Mouse (Mus musculus) embryo, embryonic 11 days (tissue): Measurements from ENCODE around the gene Gulp1.

Experiments used
- DNase-seq: peaks from one replicate; pipeline ENCODE4 v3.0.0-alpha.2; 2015

Gene Gulp1

DNA sequence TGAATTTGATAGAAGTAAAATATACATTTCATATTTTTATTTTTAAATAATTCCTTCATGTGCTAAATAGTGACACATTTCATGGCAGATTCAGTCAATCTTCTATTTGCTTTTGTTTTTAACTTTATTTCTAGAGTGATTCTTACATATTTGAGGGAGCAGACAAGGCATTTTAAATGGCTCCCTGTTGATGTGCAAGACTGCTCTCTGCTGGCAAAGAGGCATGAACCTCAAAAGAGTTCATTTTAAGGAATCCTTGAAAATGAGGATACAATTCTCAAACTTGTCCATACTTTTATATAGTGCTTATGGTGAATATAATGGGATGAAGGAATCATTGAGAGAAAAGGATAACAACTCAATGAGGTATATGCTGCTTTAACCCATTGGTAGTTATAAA lies 189.9 kb downstream of the Gulp1 start:
- peak; percentile 57 for DNase-seq

DNA sequence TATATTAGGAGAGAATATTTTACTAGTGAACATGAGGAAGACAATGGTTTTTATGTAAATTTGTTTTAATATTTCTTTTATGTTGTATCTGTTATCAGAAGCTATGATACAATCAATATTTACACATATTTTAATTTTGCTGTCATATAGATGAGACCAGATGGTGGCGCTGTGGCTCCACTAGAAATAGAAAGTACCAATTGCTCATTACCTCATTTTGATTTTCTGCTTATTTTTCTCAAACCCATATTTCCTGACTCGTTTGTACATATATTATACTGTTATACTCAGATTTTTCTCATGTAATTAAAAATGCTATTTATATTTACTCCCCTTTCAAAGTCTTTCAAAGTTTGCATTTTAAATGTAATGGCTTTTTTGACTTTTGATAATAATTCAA lies 194.4 kb downstream of the Gulp1 start:
- DNase-seq, result peak; percentile 49

GRCm38 (mm10) chr1:44750731-44751730 lies 199.7 kb downstream of the Gulp1 start:
- peak; percentile 60 for DNase-seq

GRCm38 (mm10) chr1:44778251-44778650 lies 226.9 kb downstream of the Gulp1 start:
- no peak for DNase-seq

GRCm38 (mm10) chr1:44803594-44804372 lies 252.5 kb downstream of the Gulp1 start:
- no peak for DNase-seq

- no peak for DNase-seq
Observed at GRCm38 (mm10) chr1:44806368-44806767, 255.1 kb downstream of the Gulp1 start.

DNA sequence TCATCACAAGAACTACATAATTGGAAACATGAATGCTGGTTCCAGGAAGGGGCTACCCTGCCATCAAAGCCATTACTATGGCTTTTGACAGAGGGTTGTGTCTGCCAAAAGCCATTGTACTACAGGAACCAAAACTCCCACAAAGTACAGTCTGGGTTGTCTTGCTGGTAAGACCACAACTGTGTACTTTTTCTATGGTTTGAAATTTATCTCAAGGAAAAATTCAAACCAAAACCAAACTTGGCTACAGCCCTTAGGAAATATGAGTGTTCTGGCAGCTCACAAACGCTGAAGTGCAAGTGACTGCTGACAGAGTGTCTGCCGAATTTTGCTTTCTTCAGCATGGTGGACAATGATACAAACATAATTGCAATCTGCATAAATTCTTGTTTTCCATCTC lies 259.0 kb downstream of the Gulp1 start:
- no peak for DNase-seq

GRCm38 (mm10) chr1:44833934-44834333 lies 282.6 kb downstream of the Gulp1 start:
- no peak for DNase-seq
